Mouse (Mus musculus): ENCODE results near the gene Jakmip3.

The Jakmip3 gene

DNA sequence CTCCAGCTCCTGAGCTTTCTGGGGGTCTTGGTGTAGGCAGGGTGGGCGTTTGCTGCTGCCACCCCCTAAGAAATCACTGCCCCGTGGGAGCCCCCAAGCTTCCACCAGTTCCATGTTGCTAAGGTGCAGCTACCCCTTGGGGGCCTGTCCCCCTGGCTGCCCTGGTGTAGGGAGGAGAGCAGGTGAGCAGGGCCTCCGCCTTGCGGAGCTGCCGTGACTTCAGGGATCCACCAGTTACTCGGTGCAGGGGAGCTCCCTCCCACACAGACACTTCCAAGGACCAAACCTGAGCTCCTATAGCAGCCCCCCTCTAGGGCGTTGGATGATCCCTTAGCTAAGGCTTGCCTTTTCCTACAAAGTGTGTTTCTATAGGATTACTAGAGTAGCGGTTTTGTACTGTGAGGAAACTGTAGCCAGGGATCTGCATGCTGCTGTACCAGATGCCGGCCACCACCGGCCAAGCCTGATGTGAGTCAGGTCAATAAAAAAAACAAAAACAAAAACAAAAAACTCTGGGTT is 160.8 kb downstream of the Jakmip3 start:
- DNase-seq = no peak

DNA sequence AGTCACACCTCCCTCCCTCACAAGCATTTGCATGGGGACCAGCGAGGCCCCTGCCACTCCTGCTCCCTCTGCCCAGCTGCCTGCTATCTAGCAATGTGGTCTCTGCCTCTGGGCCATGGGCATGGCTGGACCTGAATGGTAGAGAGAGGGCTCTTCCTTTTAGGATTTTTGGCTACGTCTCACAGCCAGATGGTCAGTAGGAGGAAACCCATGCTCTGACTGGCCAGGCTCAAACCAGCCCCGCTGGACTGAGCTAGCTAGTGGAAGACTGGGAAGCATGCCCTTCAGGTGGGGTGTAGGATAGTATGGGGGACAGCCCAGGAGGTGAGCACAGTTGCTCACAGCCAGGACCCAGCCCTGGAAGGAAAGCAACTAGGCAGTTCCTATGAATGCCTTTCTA is 161.3 kb downstream of the Jakmip3 start:
- no peak for DNase-seq

DNA sequence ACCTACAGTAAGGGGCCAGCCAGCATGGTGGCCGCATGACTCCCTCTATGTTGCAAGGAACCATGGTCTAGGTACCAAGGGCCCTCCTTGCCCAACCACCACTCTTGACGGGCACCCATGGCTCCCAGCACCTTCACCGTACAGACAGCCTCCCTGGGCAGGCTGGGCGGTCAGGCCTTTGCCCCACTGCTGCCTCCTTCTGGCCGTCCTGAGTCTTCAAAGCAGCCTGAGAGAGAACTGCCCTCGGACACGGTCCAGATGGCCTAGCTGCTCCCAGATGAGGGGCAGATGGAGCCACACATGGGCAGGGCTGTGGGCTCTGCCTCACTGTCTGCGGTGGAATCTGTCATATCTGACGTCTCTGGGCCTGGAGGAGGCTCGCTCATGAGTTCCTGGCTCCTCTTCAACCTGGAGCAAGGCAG is 163.4 kb downstream of the Jakmip3 start:
- no peak for DNase-seq

DNA sequence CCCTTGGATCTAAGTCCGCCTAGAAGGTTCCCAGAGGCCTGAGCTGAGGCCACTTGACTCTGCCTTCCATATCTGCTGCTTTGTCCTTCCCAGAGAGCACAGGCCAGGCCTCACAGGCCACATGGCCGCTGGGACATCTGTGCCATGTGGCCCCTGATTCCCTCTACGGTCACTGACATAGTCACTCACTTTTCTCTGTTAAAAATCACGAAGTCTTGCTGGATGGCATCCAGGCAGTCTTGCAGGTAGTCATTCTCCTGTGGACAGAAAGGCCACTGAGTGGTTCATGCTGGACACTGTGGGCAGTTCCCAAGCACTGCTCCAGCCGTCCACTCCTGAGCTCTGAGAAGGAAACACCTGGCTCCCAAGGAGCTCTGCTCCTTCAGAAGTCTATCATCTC is 164.5 kb downstream of the Jakmip3 start:
- no peak for DNase-seq

DNA sequence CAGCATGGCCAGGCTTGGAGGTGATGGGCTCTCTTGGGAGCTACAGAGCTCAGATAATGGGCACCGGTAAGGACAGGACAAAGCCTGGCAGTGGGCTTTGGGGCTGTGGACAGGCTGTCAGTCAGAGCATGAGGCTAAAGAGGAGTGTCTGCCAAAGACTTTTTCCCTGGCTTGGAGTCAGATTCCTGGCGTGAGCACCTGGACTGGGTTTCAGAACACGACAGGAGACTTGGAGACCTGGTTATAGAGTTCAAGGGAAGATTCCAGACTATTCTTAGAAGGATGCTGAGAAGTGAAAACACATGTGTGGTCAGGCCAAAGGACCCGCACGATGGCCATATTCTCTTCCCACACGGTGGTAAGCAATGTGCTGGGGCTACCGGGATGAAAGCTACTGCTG is 165.2 kb downstream of the Jakmip3 start:
- no peak for DNase-seq

DNA sequence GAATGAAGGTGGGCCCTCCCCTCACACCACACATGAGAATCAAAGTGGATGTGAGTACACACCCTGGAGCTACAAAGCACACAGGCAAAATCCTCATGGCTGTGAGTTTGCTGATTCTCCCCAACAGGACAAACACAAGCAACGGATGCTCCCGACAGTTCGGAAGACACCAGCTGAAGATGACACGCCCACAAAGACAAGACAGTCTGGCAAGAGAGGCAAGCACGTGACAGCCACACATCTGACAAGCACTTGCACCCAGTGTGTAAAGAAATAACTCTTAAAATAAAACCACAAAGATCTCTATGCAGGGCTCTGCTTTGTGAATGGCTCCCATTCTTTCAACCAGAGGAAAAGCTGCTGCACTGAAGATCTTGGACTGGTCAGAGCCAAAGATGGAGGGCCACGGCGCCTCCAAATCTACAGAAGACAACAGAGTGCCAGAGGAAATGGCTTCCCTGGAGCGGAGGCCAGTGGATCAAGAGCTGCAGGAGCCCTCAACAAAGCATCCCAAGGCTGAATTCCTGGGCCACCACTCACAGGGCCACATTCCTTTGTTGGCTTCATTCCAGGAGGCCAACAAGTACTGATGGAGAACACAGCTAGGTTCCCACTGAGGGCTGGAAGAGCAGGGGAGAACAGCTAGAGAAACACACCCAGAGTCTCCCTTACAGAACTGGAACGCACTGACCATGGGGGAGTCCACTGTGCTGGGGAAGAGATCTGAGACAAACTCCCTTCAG is 167.5 kb downstream of the Jakmip3 start:
- no peak for DNase-seq

DNA sequence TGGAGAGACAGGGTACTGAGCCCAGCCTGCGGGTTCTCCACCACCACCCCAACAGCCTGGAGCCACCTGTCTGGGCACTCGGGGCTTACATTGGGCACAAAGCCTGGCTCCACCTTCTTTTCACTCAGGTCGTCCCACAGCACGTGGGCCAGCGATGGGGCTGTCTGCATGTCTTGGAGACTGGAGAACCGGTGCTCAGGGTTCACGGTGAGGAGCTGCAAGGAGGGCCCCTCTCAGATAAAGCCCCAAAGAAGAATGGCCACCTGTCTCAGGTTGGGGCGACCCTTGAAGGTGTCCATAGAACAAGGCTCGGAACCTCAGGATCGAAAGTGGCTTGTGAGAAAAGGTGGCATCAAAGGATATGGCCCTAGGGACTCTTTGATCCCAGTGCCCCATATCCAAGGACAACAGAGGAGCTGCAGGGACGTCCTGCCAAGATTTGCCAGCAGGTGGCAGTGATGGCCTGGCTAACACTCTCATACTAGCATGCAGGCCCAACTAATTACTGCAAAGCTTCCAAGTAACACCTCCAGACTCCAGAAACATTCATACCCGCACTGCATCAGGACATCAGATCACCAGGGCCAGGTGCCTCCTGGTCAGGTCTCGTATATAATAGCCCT is 178.7 kb downstream of the Jakmip3 start:
- peak; percentile 35 to 49 for DNase-seq

DNA sequence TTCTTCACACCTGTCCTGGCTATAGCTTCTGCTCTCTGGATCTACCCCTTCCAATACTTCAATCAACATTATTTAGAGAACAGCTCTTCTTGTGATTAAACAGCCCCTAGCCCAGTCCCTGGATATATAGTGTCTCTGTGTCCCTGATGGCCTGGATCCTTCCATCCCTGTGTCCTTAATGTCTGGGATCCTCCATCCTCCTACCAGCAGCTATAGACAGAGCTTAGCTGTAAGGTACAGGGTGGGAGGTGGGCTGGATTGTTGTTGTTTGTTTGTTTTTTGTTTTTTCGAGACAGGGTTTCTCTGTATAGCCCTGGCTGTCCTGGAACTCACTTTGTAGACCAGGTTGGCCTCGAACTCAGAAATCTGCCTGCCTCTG is 179.2 kb downstream of the Jakmip3 start:
- no peak for DNase-seq

DNA sequence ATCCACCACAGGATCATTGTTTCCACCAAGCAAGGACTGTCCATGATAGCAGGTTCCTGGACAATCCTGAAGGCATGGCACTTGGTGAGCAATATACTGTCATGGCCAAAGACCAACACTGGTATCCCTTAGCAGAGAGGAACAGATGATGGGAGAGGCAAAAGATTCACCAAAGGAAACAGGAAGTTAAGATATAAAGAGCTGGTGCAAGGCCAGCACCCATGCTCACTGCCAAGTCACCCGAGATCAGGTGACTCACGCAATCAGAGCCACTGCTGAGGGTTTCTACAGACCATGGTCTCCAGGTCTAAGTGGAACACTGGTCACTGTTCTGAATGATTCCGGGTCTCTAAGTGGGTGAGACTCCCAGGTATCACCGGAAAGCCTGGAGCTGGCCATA is 185.4 kb downstream of the Jakmip3 start:
- no peak for DNase-seq

DNA sequence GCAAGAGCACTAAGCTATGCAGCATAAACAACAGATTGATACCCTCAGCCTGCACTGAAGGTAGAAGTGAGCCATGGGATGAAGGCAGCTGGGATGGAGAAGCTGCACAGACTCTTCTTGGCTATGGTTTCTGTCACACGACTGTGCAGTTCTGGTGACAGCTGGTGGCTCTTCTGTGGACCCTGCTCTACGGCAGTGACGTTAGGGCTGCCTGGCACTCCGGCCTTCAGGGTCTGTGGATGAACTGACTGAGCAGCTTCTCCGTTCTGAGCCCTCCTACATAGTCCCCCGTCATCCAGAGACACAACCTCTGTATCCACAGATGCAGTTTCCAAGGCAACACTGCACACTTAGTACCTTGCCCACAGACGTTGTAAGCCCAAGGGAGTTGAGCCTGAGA is 186.0 kb downstream of the Jakmip3 start:
- no peak for DNase-seq

DNA sequence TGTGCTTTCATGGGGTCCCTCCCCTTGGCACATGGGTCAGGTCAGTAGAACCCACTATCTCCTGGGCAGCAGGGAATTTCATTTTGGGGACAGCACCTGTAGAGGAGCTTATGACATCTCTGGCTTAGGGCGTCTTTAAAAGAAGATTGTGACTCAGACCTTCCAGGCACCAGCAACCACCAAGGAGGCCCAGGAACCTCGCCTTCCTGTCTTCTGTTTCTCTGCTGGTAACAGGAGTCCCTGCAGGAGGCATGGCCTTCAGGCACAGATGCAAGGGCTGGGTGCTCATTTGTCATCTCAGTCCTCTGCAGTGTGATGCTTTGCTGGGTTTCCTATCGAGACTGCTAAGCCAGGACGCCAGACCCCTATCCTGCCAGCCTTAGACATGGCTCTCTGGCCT is 188.5 kb downstream of the Jakmip3 start:
- no peak for DNase-seq

DNA sequence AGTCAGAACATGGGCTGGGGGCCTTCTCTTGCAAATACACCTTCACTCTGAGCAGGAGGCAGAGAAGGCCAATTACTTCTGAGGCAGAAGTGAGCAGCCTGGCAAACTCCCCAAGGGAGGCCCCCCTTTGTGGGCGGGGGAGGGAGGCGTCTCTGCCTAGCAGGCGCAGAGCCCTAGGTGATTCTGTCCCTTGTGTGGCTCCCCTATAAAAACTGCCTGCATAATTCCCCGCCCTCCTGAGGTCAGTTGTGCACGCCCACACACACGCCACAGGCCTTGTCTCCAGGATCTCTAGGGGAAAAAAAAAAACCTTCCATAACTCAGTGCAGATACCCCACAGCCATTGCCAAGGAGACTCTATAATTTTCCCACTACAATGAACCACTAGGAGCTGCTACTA is 189.8 kb downstream of the Jakmip3 start:
- DNase-seq = no peak

DNA sequence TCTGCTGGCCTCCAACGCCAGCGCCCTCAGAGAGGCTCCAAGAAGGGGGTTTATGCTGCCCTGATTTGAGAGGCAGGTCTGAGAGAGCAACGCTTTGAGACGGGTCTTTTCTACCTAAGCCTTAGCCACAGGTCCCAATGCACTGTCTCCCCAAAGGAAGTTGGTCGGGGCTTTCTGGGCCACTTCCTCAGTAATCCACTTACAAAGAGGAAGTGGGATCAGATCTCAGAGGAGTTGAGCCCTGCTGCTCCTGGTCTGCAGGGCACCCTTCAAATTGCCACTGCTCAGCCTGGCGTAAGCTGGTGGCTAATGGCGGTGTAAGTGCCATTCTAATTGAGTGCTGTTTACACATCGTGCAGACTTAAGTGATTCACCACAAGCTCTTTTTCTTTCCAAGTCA is 191.0 kb downstream of the Jakmip3 start:
- no peak for DNase-seq

DNA sequence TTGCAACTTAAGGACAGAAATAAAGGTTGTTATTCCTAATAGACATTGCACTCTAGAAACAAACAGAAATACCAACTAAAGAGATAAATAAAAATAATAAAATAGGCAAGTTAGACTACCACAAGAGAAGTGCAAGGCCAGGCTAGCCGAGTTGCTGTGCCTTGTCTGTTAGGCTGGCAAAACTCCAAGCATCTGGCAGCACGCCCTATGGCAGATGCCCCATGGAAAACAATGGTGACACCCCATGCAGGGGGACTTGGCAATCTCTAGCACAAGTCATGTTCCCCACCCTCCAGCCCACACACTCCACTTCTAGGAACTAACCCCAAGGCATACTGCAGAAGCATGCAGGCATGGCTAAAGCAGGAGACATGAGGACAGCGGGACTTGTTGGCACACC is 192.9 kb downstream of the Jakmip3 start:
- DNase-seq = no peak

Data from thymus, postnatal 36 days (tissue).